Mouse (Mus musculus) liver, adult 2 months (tissue): ENCODE measurements around the gene Wasl.

ENCODE experiments used
- CTCF ChIP-seq: fragments of 200-500 bp; IDR thresholded peaks from 2 replicates; pipeline ENCODE4 v1.5.1; 2011; ENCODE audit warnings: low read depth, low read length, control low read depth
- POLR2A ChIP-seq: fragments of 200-500 bp; IDR thresholded peaks from 2 replicates; pipeline ENCODE4 v1.6.1; 2011; ENCODE audit warnings: low read length, control low read depth; ENCODE audit not compliant: insufficient read depth; ENCODE audit errors: extremely low read depth

DNA sequence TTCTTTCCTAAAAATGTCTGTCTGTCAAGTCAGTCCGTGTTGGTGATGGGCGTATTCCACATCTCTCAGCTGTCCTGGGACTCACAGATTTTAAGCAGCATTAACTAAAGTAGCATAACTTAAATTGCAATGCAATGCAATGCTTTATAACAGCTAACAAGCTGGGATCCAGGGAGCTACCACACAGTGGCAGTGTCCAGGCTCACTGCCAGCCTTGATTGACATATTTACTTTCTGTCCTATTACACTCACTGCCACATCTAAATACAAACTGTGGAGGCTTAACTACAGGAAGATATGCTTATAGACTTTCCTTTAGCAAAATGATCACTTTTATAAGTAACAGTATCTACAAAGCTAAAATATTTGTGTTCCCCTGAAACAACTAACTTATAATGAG lies 29.0 kb downstream of the Wasl start:
- TF ChIP-seq CTCF (peak; percentile 62), POLR2A (no peak)
